Mouse (Mus musculus) layer of hippocampus, adult 11-12 months (tissue): Measurements from ENCODE around the gene Zfp768.
"Not testable (repeated sequence)": the region's sequence is repeated elsewhere in the genome, so short reads cannot be mapped to it uniquely, and the experiment has no call there.

Source experiments
- DNase-seq: peaks from one replicate; pipeline ENCODE4 v3.0.0; 2022; ENCODE audit warnings: low spot score

Gene Zfp768

GRCm38 (mm10) chr7:127345512-127346325 is at the start of gene Zfp768:
Zfp768 (minus strand) TSS chr7:127345589.
- DNase-seq: peak; percentile 88

GRCm38 (mm10) chr7:127393944-127394333 is 48.5 kb upstream of the Zfp768 start:
- no peak for DNase-seq

GRCm38 (mm10) chr7:127393157-127393943 is 48.0 kb upstream of the Zfp768 start, which contains the start of gene E430018J23Rik:
E430018J23Rik (minus strand) TSS chr7:127393629.
- DNase-seq: peak; percentile 99

- no peak for DNase-seq
Observed at GRCm38 (mm10) chr7:127392251-127392824, 46.9 kb upstream of the Zfp768 start.

- no peak for DNase-seq
Observed at GRCm38 (mm10) chr7:127391538-127391937, 46.1 kb upstream of the Zfp768 start.

- DNase-seq: no peak
Observed at GRCm38 (mm10) chr7:127390306-127390705, 44.9 kb upstream of the Zfp768 start.

- DNase-seq: not testable (repeated sequence)
Observed at GRCm38 (mm10) chr7:127388201-127388600, 42.8 kb upstream of the Zfp768 start.

GRCm38 (mm10) chr7:127386641-127387392 is 41.4 kb upstream of the Zfp768 start, which contains the start of gene 9130019O22Rik:
9130019O22Rik (minus strand) TSS chr7:127387166.
- peak; percentile 97 for DNase-seq

GRCm38 (mm10) chr7:127385560-127385959 is 40.2 kb upstream of the Zfp768 start:
- not testable (repeated sequence) for DNase-seq

- no peak for DNase-seq
Observed at GRCm38 (mm10) chr7:127378310-127378921, 33.0 kb upstream of the Zfp768 start.

GRCm38 (mm10) chr7:127375271-127376245 is 30.2 kb upstream of the Zfp768 start, which contains the start of gene Zfp747:
Zfp747 (minus strand) TSS chr7:127376050.
- DNase-seq: peak; percentile 97

GRCm38 (mm10) chr7:127371870-127372269 is 26.5 kb upstream of the Zfp768 start:
- not testable (repeated sequence) for DNase-seq

- DNase-seq: no peak
Observed at GRCm38 (mm10) chr7:127371213-127371612, 25.8 kb upstream of the Zfp768 start.

- no peak for DNase-seq
Observed at GRCm38 (mm10) chr7:127366249-127366648, 20.9 kb upstream of the Zfp768 start.

GRCm38 (mm10) chr7:127364166-127364565 is 18.8 kb upstream of the Zfp768 start:
- DNase-seq: no peak

GRCm38 (mm10) chr7:127363475-127363921 is 18.1 kb upstream of the Zfp768 start:
- no peak for DNase-seq

- not testable (repeated sequence) for DNase-seq
Observed at GRCm38 (mm10) chr7:127362418-127362817, 17.0 kb upstream of the Zfp768 start.

GRCm38 (mm10) chr7:127361449-127361848 is 16.1 kb upstream of the Zfp768 start:
- DNase-seq: no peak

- no peak for DNase-seq
Observed at GRCm38 (mm10) chr7:127360265-127360664, 14.9 kb upstream of the Zfp768 start.

GRCm38 (mm10) chr7:127358472-127358871 is 13.1 kb upstream of the Zfp768 start:
- DNase-seq: no peak
